In genomic region chr2:127656086-127656720, GRCm38 (mm10) we compare ENCODE assay signal across 8 mouse cellular contexts. TPM values are rescaled to one million over a fixed set of nuclear protein-coding genes. Genes with fewer than 3 reads are reported as not detected.
DNase-seq lines count a peak whose midpoint lies in the region; ATAC-seq and TF ChIP-seq lines count a peak whose summit lies in the region.

Gene Mal (minus strand): TSS chr2:127656695.

- TF ChIP-seq CTCF in heart, adult 2 months (IDR thresholded peaks at IDR 0.05) = no peak
- no peak for TF ChIP-seq CTCF in kidney, adult 2 months (conservative IDR thresholded peaks at IDR 0.05; ENCODE audit: insufficient read depth, insufficient read length, low read depth, low read length)

- no peak within 1 kb of the TSS for H3K27ac ChIP-seq in heart, adult 2 months
- peak within 1 kb of the TSS; percentile 94 for H3K27ac ChIP-seq in kidney, adult 2 months (ENCODE audit: insufficient read depth, low read depth, low read length)
- H3K27ac ChIP-seq in limb, embryonic 10.5 days = no peak within 1 kb of the TSS
- H3K27ac ChIP-seq in midbrain, embryonic 12.5 days (replicated peaks) = no peak within 1 kb of the TSS

- H3K9me3 ChIP-seq in limb, embryonic 10.5 days (replicated peaks) = no peaks in the 10 kb centered on the region
- no peaks in the 10 kb centered on the region for H3K9me3 ChIP-seq in midbrain, embryonic 12.5 days

- peak; percentile 82 for DNase-seq in adrenal gland, postnatal 10 days
- DNase-seq in cerebellum, postnatal 36 days = peak; percentile 20 to 35
- peak; percentile 58 for DNase-seq in heart, adult 2 months
- peak; percentile 88 for DNase-seq in kidney, adult 2 months
- peak; percentile 51 for DNase-seq in limb, embryonic 10.5 days (ENCODE audit: low spot score)
- peak; percentile 61 for DNase-seq in testis, postnatal 10 days (ENCODE audit: low spot score)
- DNase-seq in thymus, postnatal 4 days = no peak

- no peaks in the 10 kb centered on the region for H3K4me1 ChIP-seq in heart, adult 2 months (ENCODE audit: control insufficient read depth, insufficient read depth, low read length)
- no peaks in the 10 kb centered on the region; the same call in 1 of the 2 replicates for H3K4me1 ChIP-seq in kidney, adult 2 months (ENCODE audit: control insufficient read depth, insufficient read depth, low read length)
- H3K4me1 ChIP-seq in limb, embryonic 10.5 days = peaks cover 14% of the 10 kb centered on the region
- peaks cover 14% of the 10 kb centered on the region for H3K4me1 ChIP-seq in midbrain, embryonic 12.5 days

- H3K9ac ChIP-seq in heart, adult 2 months (ENCODE audit: low read depth, low read length) = peak within 1 kb of the TSS; percentile 69
- peak within 1 kb of the TSS; percentile 50; the same call in 1 of the 2 replicates for H3K9ac ChIP-seq in midbrain, embryonic 12.5 days (replicated peaks)

- H3K4me2 ChIP-seq in midbrain, embryonic 12.5 days (replicated peaks) = peak within 1 kb of the TSS; percentile 83

- H3K4me3 ChIP-seq in heart, adult 2 months = peak within 1 kb of the TSS; percentile 26
- H3K4me3 ChIP-seq in kidney, adult 2 months (ENCODE audit: insufficient read depth, low read depth, low read length) = peak within 1 kb of the TSS; percentile 88
- H3K4me3 ChIP-seq in limb, embryonic 10.5 days = peak within 1 kb of the TSS; percentile 49
- peak within 1 kb of the TSS; percentile 47 for H3K4me3 ChIP-seq in midbrain, embryonic 12.5 days

- peak; percentile 41; the same call in 1 of the 2 replicates for TF ChIP-seq POLR2A in heart, adult 2 months (IDR thresholded peaks at IDR 0.05; ENCODE audit: insufficient read depth, low read depth, low read length)
- peak; percentile 81 for TF ChIP-seq POLR2A in kidney, adult 2 months (IDR thresholded peaks at IDR 0.05; ENCODE audit: low read depth, low read length)

- intact Hi-C loops in heart, adult 2 months (cut with DNase I) = no loop called here

- no peak for ATAC-seq in midbrain, embryonic 12.5 days (ENCODE audit: low FRiP score, low read depth)

- no peaks in the 10 kb centered on the region for H3K36me3 ChIP-seq in heart, adult 2 months (ENCODE audit: control insufficient read depth, insufficient read depth, low read length)
- no peaks in the 10 kb centered on the region for H3K36me3 ChIP-seq in kidney, adult 2 months (ENCODE audit: control insufficient read depth, insufficient read depth, low read length)
- no peaks in the 10 kb centered on the region for H3K36me3 ChIP-seq in limb, embryonic 10.5 days
- no peaks in the 10 kb centered on the region for H3K36me3 ChIP-seq in midbrain, embryonic 12.5 days

- peaks cover 1% of the 10 kb centered on the region; the same call in 1 of the 2 replicates for H3K27me3 ChIP-seq in heart, adult 2 months (ENCODE audit: control insufficient read depth, insufficient read depth, low read length)
- no peaks in the 10 kb centered on the region for H3K27me3 ChIP-seq in kidney, adult 2 months (replicated peaks; ENCODE audit: control insufficient read depth, insufficient read depth, low read length)
- peaks cover 82% of the 10 kb centered on the region for H3K27me3 ChIP-seq in limb, embryonic 10.5 days (ENCODE audit: low read depth, poor library complexity, severe bottlenecking)
- H3K27me3 ChIP-seq in midbrain, embryonic 12.5 days = peaks cover 56% of the 10 kb centered on the region

- WGBS in heart, adult 2 months = under 1% methylated on average over 43 of the region's 43 CpGs
- WGBS in kidney, adult 2 months = under 1% methylated on average over 43 of the region's 43 CpGs
- WGBS in limb, embryonic 10.5 days = under 1% methylated on average over 43 of the region's 43 CpGs
- under 1% methylated on average over 43 of the region's 43 CpGs for WGBS in midbrain, embryonic 12.5 days

- TF ChIP-seq EP300 in heart, adult 2 months (IDR thresholded peaks at IDR 0.05; ENCODE audit: insufficient read depth, low read depth, low read length) = no peak

- no peaks in the 10 kb centered on the region for H3K79me2 ChIP-seq in heart, adult 2 months (replicated peaks; ENCODE audit: control insufficient read depth, insufficient read depth, low read length)

RNA-seq across cellular contexts. Expression of gene Mal, which starts in this region (rescaled TPM):
- 1 to 10 TPM; 5.8 to 7.0 TPM for total RNA-seq in adrenal gland, postnatal 10 days (2021)
- 10 to 100 TPM in 1 of 2 experiments, 1 to 10 TPM in 1; 9.4 to 11.0 TPM for total RNA-seq in heart, adult 2 months (2021)
- polyA plus RNA-seq in heart, adult 2 months (2012; rRNA removed) = 3.5 and 6.2 TPM in 2 replicates
- polyA plus RNA-seq in kidney, adult 2 months (2012; rRNA removed) = 91.2 and 91.5 TPM in 2 replicates
- polyA plus RNA-seq in limb, embryonic 10.5 days (2016; fragmentation: Nextera tagmentation; extraction: Ambion mirVana) = 0.10 and 0.43 TPM in 2 replicates
- polyA plus RNA-seq in midbrain, embryonic 12.5 days (2016; fragmentation: Nextera tagmentation; extraction: Ambion mirVana) = 0.88 and 1.2 TPM in 2 replicates

Comparison
In these comparisons a context has a peak if more than half of its experiments do, and no peak if none do; other contexts are left out.
1. RNA of gene Mal (polyA plus RNA-seq): 91.2 to 91.5 TPM in kidney, adult 2 months; 3.5 to 6.2 TPM in heart, adult 2 months, 0.88 to 1.2 TPM in midbrain, embryonic 12.5 days and 0.10 to 0.43 TPM in limb, embryonic 10.5 days; every median in the first group is over 10 times any median in the second.
2. Peak in DNase-seq and H3K4me3 ChIP-seq in limb, embryonic 10.5 days; RNA of the gene not detected or under 1 TPM.
3. H3K4me3 ChIP-seq: peak in every context shown above with its lines; median percentile 88 in kidney, adult 2 months; 49 in limb, embryonic 10.5 days; 47 in midbrain, embryonic 12.5 days; 26 in heart, adult 2 months.